Mouse (Mus musculus) ovary, adult 18-20 months (tissue): Measurements from ENCODE around the gene Ipo5.

Source experiments
- DNase-seq: peaks from one replicate; pipeline ENCODE4 v3.0.0; 2022; ENCODE audit warnings: low spot score, mixed read lengths

Ipo5 gene

GRCm38 (mm10) chr14:120924044-120924443 lies 13.0 kb downstream of the Ipo5 start:
- DNase-seq: no peak

GRCm38 (mm10) chr14:120925731-120926585 lies 14.9 kb downstream of the Ipo5 start:
- no peak for DNase-seq

GRCm38 (mm10) chr14:120931236-120931635 lies 20.2 kb downstream of the Ipo5 start:
- no peak for DNase-seq

- DNase-seq: no peak
Observed at GRCm38 (mm10) chr14:120933624-120934023, 22.6 kb downstream of the Ipo5 start.

- DNase-seq: no peak
Observed at GRCm38 (mm10) chr14:120937102-120937501, 26.1 kb downstream of the Ipo5 start.

GRCm38 (mm10) chr14:120942803-120943202 lies 31.8 kb downstream of the Ipo5 start:
- no peak for DNase-seq

GRCm38 (mm10) chr14:120945146-120945545 lies 34.1 kb downstream of the Ipo5 start:
- no peak for DNase-seq

GRCm38 (mm10) chr14:120947104-120947503 lies 36.1 kb downstream of the Ipo5 start:
- no peak for DNase-seq

GRCm38 (mm10) chr14:120949002-120949401 lies 38.0 kb downstream of the Ipo5 start:
- no peak for DNase-seq

- DNase-seq: no peak
Observed at GRCm38 (mm10) chr14:120950068-120950467, 39.0 kb downstream of the Ipo5 start.

GRCm38 (mm10) chr14:120952434-120952833 lies 41.4 kb downstream of the Ipo5 start:
- DNase-seq: no peak

- DNase-seq: no peak
Observed at GRCm38 (mm10) chr14:120960551-120960950, 49.5 kb downstream of the Ipo5 start.

GRCm38 (mm10) chr14:120960991-120961390 lies 50.0 kb downstream of the Ipo5 start:
- no peak for DNase-seq

- no peak for DNase-seq
Observed at GRCm38 (mm10) chr14:120967072-120967471, 56.0 kb downstream of the Ipo5 start.

- no peak for DNase-seq
Observed at GRCm38 (mm10) chr14:120968723-120969122, 57.7 kb downstream of the Ipo5 start.

GRCm38 (mm10) chr14:120969673-120970072 lies 58.6 kb downstream of the Ipo5 start:
- no peak for DNase-seq

- no peak for DNase-seq
Observed at GRCm38 (mm10) chr14:120970637-120971036, 59.6 kb downstream of the Ipo5 start.

GRCm38 (mm10) chr14:120971313-120971712 lies 60.3 kb downstream of the Ipo5 start:
- no peak for DNase-seq

GRCm38 (mm10) chr14:120979559-120979958 lies 68.5 kb downstream of the Ipo5 start:
- no peak for DNase-seq

GRCm38 (mm10) chr14:120989126-120989525 lies 78.1 kb downstream of the Ipo5 start:
- no peak for DNase-seq
